Mouse (Mus musculus): ENCODE data around the gene Hspa1l. TPM values are rescaled to one million over a fixed set of nuclear protein-coding genes. Genes with fewer than 3 reads are reported as not detected.
"Not testable (repeated sequence)": the region's sequence is repeated elsewhere in the genome, so short reads cannot be mapped to it uniquely, and the experiment has no call there.

Gene Hspa1l
- polyA plus RNA-seq, 2 experiments: 0.02 to 0.25 TPM

- H3K27ac ChIP-seq: no peak overlapping the region
- 23% methylated on average over 8 of the region's 8 CpGs for WGBS (ENCODE audit: insufficient replicate concordance)
- peaks cover 0 to 7% of the 10 kb centered on the region in 2 experiments for H3K4me1 ChIP-seq (replicated peaks; ENCODE audit: control insufficient read depth in 2 of 2, insufficient read depth in 2 of 2, low read length in 1 of 2)
- ATAC-seq (ENCODE audit: insufficient read depth) (no peak), DNase-seq (ENCODE audit: low read depth in 3 of 3, low spot score in 3 of 3) (no peak)
- H3K9me3 ChIP-seq (ENCODE audit: control insufficient read depth, low read length): no peaks in the 10 kb centered on the region
- peaks cover 20% of the 10 kb centered on the region for H3K36me3 ChIP-seq (replicated peaks; ENCODE audit: control insufficient read depth, insufficient read depth, low read depth)
- H3K4me2 ChIP-seq (ENCODE audit: low read depth): no peak overlapping the region
- H3K9ac ChIP-seq (replicated peaks): no peak overlapping the region
- no peaks in the 10 kb centered on the region for H3K27me3 ChIP-seq (ENCODE audit: control insufficient read depth, insufficient read depth, low read length)
- TF ChIP-seq EP300 (IDR thresholded peaks at IDR 0.05; ENCODE audit: low read depth): no peak
- peak; percentile 54 for TF ChIP-seq CTCF (IDR thresholded peaks at IDR 0.05; ENCODE audit: low read depth)
- no peak overlapping the region for H3K4me3 ChIP-seq (ENCODE audit: insufficient read depth in 1 of 2, low read depth in 2 of 2, low read length in 2 of 2)
Measured at GRCm38 (mm10) chr17:34947606-34948005, 24.9 kb upstream of the Hspa1l start.

GRCm38 (mm10) chr17:34948721-34949552, 23.6 kb upstream of the Hspa1l start:
- not testable (repeated sequence) for ATAC-seq (ENCODE audit: insufficient read depth); H3K4me2 ChIP-seq (ENCODE audit: low read depth); DNase-seq (ENCODE audit: low read depth in 3 of 3, low spot score in 3 of 3); H3K4me3 ChIP-seq (ENCODE audit: insufficient read depth in 1 of 2, low read depth in 2 of 2, low read length in 2 of 2); H3K9me3 ChIP-seq (ENCODE audit: control insufficient read depth, low read length); H3K9ac ChIP-seq (replicated peaks); H3K4me1 ChIP-seq (replicated peaks; ENCODE audit: control insufficient read depth in 2 of 2, insufficient read depth in 2 of 2, low read length in 1 of 2); H3K27me3 ChIP-seq (ENCODE audit: control insufficient read depth, insufficient read depth, low read length); H3K27ac ChIP-seq
- WGBS (ENCODE audit: insufficient replicate concordance): 34% methylated on average over 9 of the region's 9 CpGs
- H3K36me3 ChIP-seq (replicated peaks; ENCODE audit: control insufficient read depth, insufficient read depth, low read depth): peaks cover 20% of the 10 kb centered on the region

- peak overlapping the region; percentile 81; the same call in 1 of the 2 replicates for H3K27ac ChIP-seq
- 0 out of 2 replicates have a peak overlapping the region, but pooled peaks have one; percentile 13 for H3K9ac ChIP-seq (replicated peaks)
- TF ChIP-seq EP300 (IDR thresholded peaks at IDR 0.05; ENCODE audit: low read depth): no peak
- DNase-seq (ENCODE audit: low read depth in 3 of 3, low spot score in 3 of 3) (no peak), ATAC-seq (ENCODE audit: insufficient read depth) (peak; percentile 47)
- H3K4me1 ChIP-seq (replicated peaks; ENCODE audit: control insufficient read depth in 2 of 2, insufficient read depth in 2 of 2, low read length in 1 of 2): peaks cover 0 to 7% of the 10 kb centered on the region in 2 experiments
- H3K36me3 ChIP-seq (replicated peaks; ENCODE audit: control insufficient read depth, insufficient read depth, low read depth): peaks cover 20% of the 10 kb centered on the region
- H3K4me2 ChIP-seq (ENCODE audit: low read depth): no peak overlapping the region
- peak overlapping the region in 1 of 2 experiments; percentile 2; a peak in 1 of 4 replicates for H3K4me3 ChIP-seq (ENCODE audit: insufficient read depth in 1 of 2, low read depth in 2 of 2, low read length in 2 of 2)
- WGBS (ENCODE audit: insufficient replicate concordance): 16% methylated on average over 4 of the region's 4 CpGs
- H3K27me3 ChIP-seq (ENCODE audit: control insufficient read depth, insufficient read depth, low read length): no peaks in the 10 kb centered on the region
- no peaks in the 10 kb centered on the region for H3K9me3 ChIP-seq (ENCODE audit: control insufficient read depth, low read length)
Measured at GRCm38 (mm10) chr17:34949553-34949969, 22.9 kb upstream of the Hspa1l start.

- DNase-seq (ENCODE audit: low read depth in 3 of 3, low spot score in 3 of 3) (no peak), ATAC-seq (ENCODE audit: insufficient read depth) (no peak)
- Histone ChIP-seq H3K9ac (replicated peaks) (peak overlapping the region; percentile 83), H3K27me3 (ENCODE audit: control insufficient read depth, insufficient read depth, low read length) (no peaks in the 10 kb centered on the region), H3K36me3 (replicated peaks; ENCODE audit: control insufficient read depth, insufficient read depth, low read depth) (peaks cover 20% of the 10 kb centered on the region), H3K4me1 (replicated peaks; ENCODE audit: control insufficient read depth in 2 of 2, insufficient read depth in 2 of 2, low read length in 1 of 2) (peaks cover 0 to 7% of the 10 kb centered on the region in 2 experiments), H3K27ac (peak overlapping the region; percentile 81), H3K4me3 (ENCODE audit: insufficient read depth in 1 of 2, low read depth in 2 of 2, low read length in 2 of 2) (peak overlapping the region; percentile 67 to 96), H3K4me2 (ENCODE audit: low read depth) (peak overlapping the region; percentile 89), H3K9me3 (ENCODE audit: control insufficient read depth, low read length) (no peaks in the 10 kb centered on the region)
- TF ChIP-seq EP300 (IDR thresholded peaks at IDR 0.05; ENCODE audit: low read depth): no peak
- no peak for TF ChIP-seq CTCF (IDR thresholded peaks at IDR 0.05; ENCODE audit: low read depth)
- 14% methylated on average over 10 of the region's 10 CpGs for WGBS (ENCODE audit: insufficient replicate concordance)
Measured at GRCm38 (mm10) chr17:34950514-34951455, 21.7 kb upstream of the Hspa1l start.
